Mouse (Mus musculus): ENCODE measurements around the gene Chrnb1.

- no peak for TF ChIP-seq CTCF (conservative IDR thresholded peaks at IDR 0.05; ENCODE audit: insufficient read depth, insufficient read length, low read depth, low read length)
- no peak for TF ChIP-seq POLR2A (IDR thresholded peaks at IDR 0.05; ENCODE audit: low read depth, low read length)
Measured at GRCm38 (mm10) chr11:69766872-69767624, 28.7 kb downstream of the Chrnb1 start.
